In genomic region chr9:69154684-69155083, GRCm38 (mm10) we compare ENCODE assay signal across 18 mouse cellular contexts.
A peak's percentile ranks its signal among the peaks of the same experiment; 100 is the strongest.
DNase-seq lines count a peak whose midpoint lies in the region; TF ChIP-seq lines count a peak whose summit lies in the region.
"Had no signal": no experiment of that assay in that cellular context is flagged by ENCODE, and none has a peak within 500 bp of the region (broad histone marks: within the 10 kb centered on the region; RNA-seq: fewer than 3 reads in every experiment).

No protein-coding gene starts in this region.

- peak; percentile 53 for DNase-seq in gastrocnemius, adult 2 months
- no peak for DNase-seq in gastrocnemius, postnatal 14 days
- DNase-seq in kidney, adult 9 months = peak; percentile 28
- no peak for DNase-seq in kidney, postnatal 4 days
- DNase-seq in 3134 (ENCODE audit: extremely low read depth, insufficient read length, low spot score) = peak; percentile 28
- DNase-seq in skeletal muscle tissue, adult 2 months (ENCODE audit: low read depth, low spot score) = peak; percentile 60
- DNase-seq in layer of hippocampus, postnatal 14 days (ENCODE audit: low spot score in 2 of 2) = no peak
- DNase-seq: adrenal gland, adult 8-10 months; adrenal gland, postnatal 36 days; cerebellum, adult 2 months; cerebellum, postnatal 10 days; forebrain, postnatal 0 days; gastrocnemius, postnatal 36 days had no signal

- peak overlapping the region; percentile 46 for H3K27ac ChIP-seq in gastrocnemius, adult 2 months
- H3K27ac ChIP-seq: embryonic facial prominence, embryonic 10.5 days; forebrain, embryonic 13.5 days; hindbrain, embryonic 10.5 days; hindbrain, embryonic 14.5 days had no signal

- no peak overlapping the region for H3K4me3 ChIP-seq in gastrocnemius, adult 2 months
- H3K4me3 ChIP-seq: embryonic facial prominence, embryonic 10.5 days; forebrain, embryonic 13.5 days; heart, embryonic 12.5 days; hindbrain, embryonic 10.5 days had no signal

- intact Hi-C loops in gastrocnemius, adult 2 months (cut with DNase I) = loop anchor here (5.0 kb wide), 1 partner anchor 33 kb away; no protein-coding TSS in a partner anchor
- intact Hi-C loops in gastrocnemius, postnatal 14 days (cut with DNase I; ENCODE audit: low total_unique reads) = no loop called here

- no peak for TF ChIP-seq CTCF in gastrocnemius, adult 2 months (IDR thresholded peaks at IDR 0.05)

Comparison
In these comparisons a context has a peak if more than half of its experiments do, and no peak if none do; other contexts are left out.
1. DNase-seq: peak in gastrocnemius, adult 2 months (single experiment), kidney, adult 9 months (single experiment), 3134 (single experiment) and skeletal muscle tissue, adult 2 months (single experiment); none in gastrocnemius, postnatal 14 days (single experiment), kidney, postnatal 4 days (0 of 2) and layer of hippocampus, postnatal 14 days (0 of 2).